Mouse (Mus musculus): ENCODE results near the gene Gm20388. TPM values are rescaled to one million over a fixed set of nuclear protein-coding genes. Genes with fewer than 3 reads are reported as not detected.

The Gm20388 gene
- polyA plus RNA-seq, 1 experiment from 2014 or later = not detected

DNA sequence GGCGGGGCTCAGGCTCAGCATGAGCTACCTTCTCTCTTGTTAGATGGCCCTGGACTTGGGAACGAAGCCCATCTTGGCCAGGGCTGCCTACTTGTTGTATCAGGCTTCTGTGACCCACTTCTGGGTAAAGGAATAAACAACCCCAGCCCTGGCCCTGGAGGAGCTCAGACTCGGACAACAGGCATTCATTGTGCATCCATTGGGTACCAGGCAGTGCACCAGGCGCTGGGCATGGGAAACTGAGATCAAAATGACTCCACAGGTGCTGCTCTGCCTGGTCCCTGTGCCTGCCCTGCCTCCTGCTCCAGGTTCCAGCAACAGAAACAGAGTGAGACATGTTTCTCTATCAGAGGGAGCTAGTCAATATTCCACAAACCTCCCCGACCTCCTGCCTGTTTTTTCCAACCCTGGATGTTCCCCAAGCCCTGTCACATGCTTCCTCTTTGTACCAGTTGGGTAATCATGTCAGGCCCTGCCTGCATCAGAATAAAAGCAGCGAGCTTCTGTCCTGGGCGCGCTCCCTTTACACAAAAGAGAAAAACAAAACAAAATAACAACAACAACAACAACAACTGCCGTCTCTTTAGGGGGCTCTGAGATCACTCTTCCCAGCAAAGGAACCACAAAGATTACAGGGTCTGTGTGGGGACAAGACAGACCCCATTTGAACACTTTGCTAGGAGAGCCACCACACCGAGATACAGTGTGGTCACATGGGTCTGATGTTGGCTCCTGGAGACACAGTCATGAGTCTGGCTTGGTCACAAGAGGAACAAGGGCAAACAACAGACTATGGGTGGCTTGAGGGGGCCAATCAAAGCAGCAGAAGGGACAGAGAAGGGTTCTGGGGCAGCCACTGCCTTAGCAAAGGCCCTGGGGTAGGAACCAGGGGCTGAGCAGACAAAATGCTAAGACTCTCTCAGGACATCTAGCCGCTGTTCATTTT lies 708.9 kb downstream of the Gm20388 start:
- Histone ChIP-seq H3K9me3 (no peaks in the 10 kb centered on the region), H3K9ac (replicated peaks) (no peak overlapping the region), H3K4me2 (replicated peaks) (no peak overlapping the region), H3K27ac (replicated peaks) (no peak overlapping the region), H3K36me3 (no peaks in the 10 kb centered on the region), H3K27me3 (no peaks in the 10 kb centered on the region), H3K4me3 (no peak overlapping the region), H3K4me1 (peaks cover 27% of the 10 kb centered on the region)
- WGBS = 64% methylated on average over 11 of the region's 11 CpGs
- no peak for ATAC-seq (replicated peaks)

DNA sequence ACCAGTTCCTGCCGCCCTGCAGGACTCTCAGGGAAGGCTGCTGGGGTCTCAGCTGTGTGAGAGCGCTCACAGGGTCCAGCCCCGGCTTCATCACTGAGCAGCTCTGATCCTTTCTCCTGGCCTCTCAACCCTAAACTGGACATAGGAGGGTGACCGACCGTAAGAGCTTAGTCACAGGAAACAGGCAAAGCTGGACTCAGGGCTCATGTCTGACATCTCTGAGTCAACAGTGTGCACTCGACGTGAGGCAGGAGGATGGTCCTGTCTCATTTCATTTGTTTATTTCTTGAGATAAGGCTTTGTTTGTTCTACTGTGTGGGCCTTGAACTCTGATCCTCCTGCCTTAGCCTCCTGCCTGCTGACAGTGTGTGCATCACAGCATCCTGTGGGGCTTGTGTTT lies 709.8 kb downstream of the Gm20388 start:
- no peak overlapping the region for H3K27ac ChIP-seq (replicated peaks)

GRCm38 (mm10) chr8:120622161-120622560 lies 711.5 kb downstream of the Gm20388 start:
- Histone ChIP-seq H3K27me3 (no peaks in the 10 kb centered on the region), H3K36me3 (no peaks in the 10 kb centered on the region), H3K9ac (replicated peaks) (no peak overlapping the region), H3K27ac (replicated peaks) (no peak overlapping the region), H3K4me3 (no peak overlapping the region), H3K4me2 (replicated peaks) (no peak overlapping the region), H3K4me1 (peaks cover 18% of the 10 kb centered on the region), H3K9me3 (no peaks in the 10 kb centered on the region)
- ATAC-seq (replicated peaks) = no peak
- WGBS = 72% methylated on average over 14 of the region's 14 CpGs

More for the DNA sequence above, 709.8 kb downstream of the Gm20388 start:
- no peaks in the 10 kb centered on the region for H3K36me3 ChIP-seq
- no peak for ATAC-seq (replicated peaks)
- H3K4me2 ChIP-seq (replicated peaks) = no peak overlapping the region
- 57% methylated on average over 7 of the region's 7 CpGs for WGBS
- peaks cover 27% of the 10 kb centered on the region for H3K4me1 ChIP-seq
- no peak overlapping the region for H3K4me3 ChIP-seq
- H3K9ac ChIP-seq (replicated peaks) = no peak overlapping the region
- H3K27me3 ChIP-seq = no peaks in the 10 kb centered on the region
- no peaks in the 10 kb centered on the region for H3K9me3 ChIP-seq

GRCm38 (mm10) chr8:120623608-120624007 lies 713.0 kb downstream of the Gm20388 start:
- Histone ChIP-seq H3K9ac (replicated peaks) (no peak overlapping the region), H3K4me3 (no peak overlapping the region), H3K27ac (replicated peaks) (no peak overlapping the region), H3K4me1 (peaks cover 7% of the 10 kb centered on the region), H3K27me3 (no peaks in the 10 kb centered on the region), H3K9me3 (no peaks in the 10 kb centered on the region), H3K36me3 (no peaks in the 10 kb centered on the region), H3K4me2 (replicated peaks) (no peak overlapping the region)
- no peak for ATAC-seq (replicated peaks)
- 24% methylated on average over 2 of the region's 2 CpGs for WGBS

DNA sequence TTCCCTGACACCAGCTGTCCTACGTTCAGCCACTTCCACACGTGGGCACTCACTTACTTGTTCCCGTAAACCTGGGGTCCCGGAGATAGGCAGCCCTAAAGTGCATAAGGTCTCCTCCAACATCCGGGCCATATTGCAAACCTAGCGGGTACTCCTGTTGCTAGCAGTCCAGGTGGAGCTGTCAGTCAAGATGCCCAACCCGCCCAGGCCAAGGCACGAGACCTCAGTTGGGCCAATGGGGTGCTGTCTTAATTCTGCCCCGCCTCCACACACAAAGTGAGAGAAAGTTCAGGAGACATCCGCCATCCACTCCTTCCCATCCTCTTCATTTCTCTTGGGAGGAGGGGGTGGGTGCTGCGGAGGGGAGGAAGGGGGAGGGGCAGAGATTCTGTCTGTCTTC lies 715.8 kb downstream of the Gm20388 start:
- WGBS = 57% methylated on average over 11 of the region's 11 CpGs
- H3K9ac ChIP-seq (replicated peaks) = no peak overlapping the region
- no peak overlapping the region for H3K4me3 ChIP-seq
- H3K4me2 ChIP-seq (replicated peaks) = no peak overlapping the region
- no peaks in the 10 kb centered on the region for H3K27me3 ChIP-seq
- no peak overlapping the region for H3K27ac ChIP-seq (replicated peaks)
- H3K36me3 ChIP-seq = no peaks in the 10 kb centered on the region
- H3K9me3 ChIP-seq = no peaks in the 10 kb centered on the region
- ATAC-seq (replicated peaks) = no peak
- peaks cover 3% of the 10 kb centered on the region for H3K4me1 ChIP-seq

- Histone ChIP-seq H3K36me3 (no peaks in the 10 kb centered on the region), H3K9ac (replicated peaks) (no peak overlapping the region), H3K9me3 (no peaks in the 10 kb centered on the region), H3K27me3 (no peaks in the 10 kb centered on the region), H3K27ac (replicated peaks) (no peak overlapping the region), H3K4me3 (no peak overlapping the region), H3K4me2 (replicated peaks) (no peak overlapping the region), H3K4me1 (no peaks in the 10 kb centered on the region)
- ATAC-seq (replicated peaks) = 0 out of 2 replicates have a peak, but pooled peaks have one; percentile 51
- 61% methylated on average over 5 of the region's 5 CpGs for WGBS
These were observed 716.7 kb downstream of the Gm20388 start for GRCm38 (mm10) chr8:120627298-120627697.

DNA sequence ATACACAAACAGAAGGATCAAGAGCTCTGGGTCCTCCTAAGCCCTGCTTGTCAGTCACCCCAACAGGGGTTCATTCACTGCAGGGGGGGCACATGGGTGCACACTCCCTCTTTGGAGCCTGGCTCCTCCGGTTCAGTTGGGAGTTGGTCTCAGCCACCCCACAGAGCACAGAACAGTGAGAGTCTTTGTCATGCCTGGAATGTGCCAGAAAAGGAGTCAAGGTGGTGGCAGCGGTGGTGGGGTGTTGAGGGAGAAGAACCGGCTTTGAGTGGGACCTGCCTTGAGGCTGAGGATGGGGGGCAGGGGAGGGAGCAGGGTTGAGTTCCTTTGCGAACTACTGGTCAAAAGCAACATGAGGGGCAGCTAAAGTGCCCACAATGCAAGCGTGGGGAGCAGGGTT lies 719.4 kb downstream of the Gm20388 start:
- Histone ChIP-seq H3K4me1 (peaks cover 16% of the 10 kb centered on the region), H3K9me3 (no peaks in the 10 kb centered on the region), H3K9ac (replicated peaks) (no peak overlapping the region), H3K4me3 (no peak overlapping the region), H3K27ac (replicated peaks) (no peak overlapping the region), H3K4me2 (replicated peaks) (no peak overlapping the region), H3K36me3 (no peaks in the 10 kb centered on the region), H3K27me3 (peaks cover 23% of the 10 kb centered on the region; the same call in 1 of the 2 replicates)
- no peak for ATAC-seq (replicated peaks)
- 42% methylated on average over 5 of the region's 5 CpGs for WGBS

- Histone ChIP-seq H3K9ac (replicated peaks) (no peak overlapping the region), H3K4me2 (replicated peaks) (no peak overlapping the region), H3K9me3 (no peaks in the 10 kb centered on the region), H3K4me3 (no peak overlapping the region), H3K4me1 (peaks cover 16% of the 10 kb centered on the region), H3K36me3 (no peaks in the 10 kb centered on the region), H3K27ac (replicated peaks) (no peak overlapping the region), H3K27me3 (peaks cover 28% of the 10 kb centered on the region; the same call in 1 of the 2 replicates)
- WGBS = 65% methylated on average over 6 of the region's 6 CpGs
- ATAC-seq (replicated peaks) = no peak
These were observed 720.2 kb downstream of the Gm20388 start for GRCm38 (mm10) chr8:120630848-120631247.

DNA sequence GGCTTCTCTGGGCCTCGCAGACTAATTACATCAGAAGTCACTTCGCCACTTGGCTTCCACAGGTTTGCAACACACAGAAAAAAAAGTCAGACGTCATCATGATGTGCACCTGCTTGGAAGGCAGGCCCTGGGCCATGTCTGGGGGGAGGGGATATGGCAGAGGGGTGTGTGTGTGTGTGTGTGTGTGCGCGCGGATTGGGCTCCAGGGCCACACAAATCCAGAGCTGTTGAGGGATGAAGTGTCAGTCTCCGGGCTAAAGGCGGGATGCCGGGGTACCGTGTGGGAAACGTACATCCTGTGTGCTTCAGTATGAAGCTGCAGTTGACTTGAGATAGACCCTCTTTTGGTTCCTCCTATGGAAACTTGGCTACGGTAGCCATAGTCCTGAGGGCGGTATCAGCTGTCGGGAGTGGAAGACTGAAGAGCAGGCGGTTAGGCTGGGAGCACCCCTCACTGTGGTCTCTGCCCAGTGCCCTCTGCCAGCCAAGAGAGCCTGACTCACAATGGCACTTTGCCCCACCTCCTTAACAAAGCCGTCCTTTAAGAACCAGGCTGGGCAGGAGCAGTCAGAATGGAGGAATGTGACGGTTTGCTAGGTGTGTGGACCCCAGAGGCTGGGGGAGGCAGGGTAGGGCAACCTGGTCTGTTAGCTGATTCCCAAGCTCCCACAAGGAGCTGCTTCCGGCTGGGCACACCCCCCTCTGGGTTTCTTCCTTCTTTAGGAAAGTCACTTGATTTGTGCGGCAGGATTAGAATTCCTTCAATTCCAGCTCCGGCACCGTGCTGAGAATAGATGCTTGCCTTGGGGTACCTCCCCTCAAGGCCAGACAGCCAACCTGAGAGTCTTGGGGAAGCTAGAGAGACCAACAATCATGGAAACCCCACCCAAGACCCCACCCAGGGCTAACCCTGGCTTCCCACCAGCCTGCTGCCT lies 721.1 kb downstream of the Gm20388 start:
- no peak overlapping the region for H3K4me3 ChIP-seq
- H3K4me1 ChIP-seq = peaks cover 16% of the 10 kb centered on the region
- 74% methylated on average over 21 of the region's 21 CpGs for WGBS
- H3K27ac ChIP-seq (replicated peaks) = no peak overlapping the region
- no peaks in the 10 kb centered on the region for H3K9me3 ChIP-seq
- H3K36me3 ChIP-seq = no peaks in the 10 kb centered on the region
- no peak overlapping the region for H3K9ac ChIP-seq (replicated peaks)
- peaks cover 28% of the 10 kb centered on the region; the same call in 1 of the 2 replicates for H3K27me3 ChIP-seq
- ATAC-seq (replicated peaks) = no peak
- H3K4me2 ChIP-seq (replicated peaks) = no peak overlapping the region

GRCm38 (mm10) chr8:120632969-120633664 lies 722.5 kb downstream of the Gm20388 start:
- peak overlapping the region; percentile 64; the same call in 1 of the 2 replicates for H3K9ac ChIP-seq (replicated peaks)
- H3K27me3 ChIP-seq = peaks cover 28% of the 10 kb centered on the region; the same call in 1 of the 2 replicates
- H3K4me1 ChIP-seq = peaks cover 16% of the 10 kb centered on the region
- H3K4me3 ChIP-seq = peak overlapping the region; percentile 60
- no peak overlapping the region for H3K27ac ChIP-seq (replicated peaks)
- peak overlapping the region; percentile 97 for H3K4me2 ChIP-seq (replicated peaks)
- 29% methylated on average over 17 of the region's 17 CpGs for WGBS
- H3K9me3 ChIP-seq = no peaks in the 10 kb centered on the region
- H3K36me3 ChIP-seq = no peaks in the 10 kb centered on the region
- ATAC-seq (replicated peaks) = no peak

- Histone ChIP-seq H3K27ac (replicated peaks) (no peak overlapping the region), H3K36me3 (no peaks in the 10 kb centered on the region), H3K9me3 (no peaks in the 10 kb centered on the region), H3K27me3 (peaks cover 28% of the 10 kb centered on the region; the same call in 1 of the 2 replicates), H3K4me2 (replicated peaks) (peak overlapping the region; percentile 97), H3K4me3 (peak overlapping the region; percentile 60), H3K4me1 (peaks cover 16% of the 10 kb centered on the region), H3K9ac (replicated peaks) (peak overlapping the region; percentile 64)
- ATAC-seq (replicated peaks) = no peak
- under 1% methylated on average over 43 of the region's 44 CpGs for WGBS
These were observed 723.1 kb downstream of the Gm20388 start for GRCm38 (mm10) chr8:120633665-120634271.

Data from forebrain, embryonic 15.5 days (tissue).